Mouse (Mus musculus) spleen, adult 2 months (tissue): Measurements from ENCODE around the gene Gm45837.

Experiments used
- CTCF ChIP-seq: fragments of 200-500 bp; IDR thresholded peaks from 2 replicates; pipeline ENCODE4 v1.5.1; 2011; ENCODE audit warnings: mild to moderate bottlenecking, inconsistent platforms; ENCODE audit not compliant: insufficient read depth, insufficient read length, insufficient replicate concordance; ENCODE audit errors: extremely low read depth
- POLR2A ChIP-seq: fragments of 200-500 bp; IDR thresholded peaks from 2 replicates; pipeline ENCODE4 v1.6.1; 2011; ENCODE audit warnings: low read depth, low read length, inconsistent platforms

GRCm38 (mm10) chr7:101422069-101422468 lies 11.4 kb downstream of the Gm45837 start:
- TF ChIP-seq POLR2A (no peak), CTCF (no peak)
